Mouse (Mus musculus) large intestine, adult 2 months (tissue): ENCODE results near the gene Prm3. TPM values are rescaled to one million over a fixed set of nuclear protein-coding genes. Genes with fewer than 3 reads are reported as not detected.

Experiments used
- DNase-seq: peaks from one replicate; pipeline ENCODE4 v3.0.0-alpha.2; 2012; ENCODE audit warnings: low read depth, low spot score
- WGBS: fragments of 180-500 bp; shearing (Covaris S2); methylation state at CpG from one replicate; pipeline ENCODE4 v1.1.7; 2018; 5-methylcytosine and 5-hydroxymethylcytosine counted together
- polyA plus RNA-seq: library from polyadenylated mRNA; depleted of rRNA; stranded (reverse); fragments of >200 nt; gene quantifications from 2 replicates; pipeline ENCODE4 v1.2.3, GENCODE M21; 2012; rRNA removed

Gene Prm3
- not detected in 2 replicates for polyA plus RNA-seq

DNA sequence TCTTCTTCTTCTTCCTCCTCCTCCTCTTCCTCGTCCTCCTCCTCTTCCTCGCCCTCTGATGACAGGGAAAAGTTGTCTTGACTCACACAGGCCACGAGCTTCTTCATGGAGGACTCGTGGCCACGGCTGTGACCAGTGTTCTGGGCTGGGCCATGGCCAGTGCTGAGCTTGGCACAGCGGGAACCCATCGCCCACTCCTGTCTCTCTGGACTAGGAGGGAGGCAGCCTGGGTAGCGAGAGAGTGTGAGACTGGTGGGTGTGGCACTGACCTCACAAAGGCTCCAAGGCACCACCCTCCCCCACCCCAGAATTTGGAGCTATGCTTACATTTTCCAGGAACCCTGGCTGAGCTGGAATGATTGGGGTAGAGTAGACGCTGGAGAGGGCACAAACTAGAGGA is at the start of gene Prm3:
Prm3 (minus strand) TSS at position 213 of the 400 bp plus-strand sequence.
- no peak for DNase-seq
- WGBS, result 78% methylated on average over 9 of the region's 9 CpGs

GRCm38 (mm10) chr16:10840018-10840417 is 49.3 kb upstream of the Prm3 start:
- DNase-seq, result no peak
- WGBS, result 91% methylated on average over 14 of the region's 14 CpGs

DNA sequence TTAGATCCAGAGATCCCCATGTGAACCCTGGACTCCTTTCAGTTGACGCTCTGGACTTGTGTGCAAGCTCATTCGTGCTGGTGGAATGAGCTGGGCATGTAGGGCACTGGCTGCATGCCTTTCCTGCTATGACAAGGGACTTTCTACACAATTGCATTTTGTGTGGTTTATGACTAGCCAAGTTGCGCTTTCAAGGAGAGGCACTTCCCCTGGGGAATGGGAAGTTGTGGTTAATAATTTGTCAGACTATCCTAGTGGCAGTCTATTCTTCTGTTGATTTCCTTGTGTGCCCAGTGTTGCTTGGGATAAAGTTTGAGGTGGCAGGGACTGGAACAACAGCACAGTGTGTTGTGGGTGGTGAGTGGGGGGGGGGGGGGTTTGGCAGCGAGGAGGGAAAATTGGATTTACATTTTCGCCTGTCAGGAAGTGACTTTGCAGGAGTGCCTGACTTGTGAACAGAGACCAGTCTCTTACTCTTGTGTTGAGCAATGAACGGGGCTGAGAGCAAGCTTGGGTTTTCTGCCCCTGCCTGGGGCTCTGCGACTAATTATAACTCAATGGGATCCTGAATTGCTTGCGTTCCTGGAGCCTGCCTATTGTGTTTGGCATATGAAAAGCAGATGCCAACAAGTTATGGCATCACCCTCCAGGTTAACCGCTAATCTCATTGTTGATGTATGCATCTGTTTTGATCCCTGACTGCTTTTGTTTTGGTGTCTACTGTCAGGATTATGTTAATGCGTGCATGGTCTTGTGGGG is 48.0 kb upstream of the Prm3 start:
- 25% methylated on average over 10 of the region's 10 CpGs for WGBS
- DNase-seq, result peak; percentile 65

GRCm38 (mm10) chr16:10837903-10838302 is 47.2 kb upstream of the Prm3 start:
- 33% methylated on average over 1 of the region's 1 CpGs for WGBS
- no peak for DNase-seq

DNA sequence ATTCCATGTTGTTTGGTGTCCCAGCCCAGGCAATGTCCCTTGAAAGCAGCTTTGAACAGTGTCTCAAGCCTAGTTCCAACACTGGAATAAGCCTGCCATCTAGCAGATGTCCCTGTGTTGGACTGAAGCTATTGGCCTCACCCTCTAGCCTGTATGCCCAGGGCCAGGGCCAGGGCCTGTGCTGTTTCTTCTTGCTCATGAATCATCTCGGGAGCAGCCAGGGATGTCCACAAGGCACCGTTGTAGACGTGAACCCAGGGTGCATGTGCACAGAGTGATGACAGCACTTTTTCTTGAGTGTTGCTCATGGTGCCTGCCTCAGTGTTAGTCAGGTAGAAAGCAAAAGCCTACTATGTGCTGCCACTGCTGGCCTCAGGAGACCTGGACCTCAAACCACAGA is 46.5 kb upstream of the Prm3 start:
- WGBS, result 58% methylated on average over 3 of the region's 3 CpGs
- no peak for DNase-seq

DNA sequence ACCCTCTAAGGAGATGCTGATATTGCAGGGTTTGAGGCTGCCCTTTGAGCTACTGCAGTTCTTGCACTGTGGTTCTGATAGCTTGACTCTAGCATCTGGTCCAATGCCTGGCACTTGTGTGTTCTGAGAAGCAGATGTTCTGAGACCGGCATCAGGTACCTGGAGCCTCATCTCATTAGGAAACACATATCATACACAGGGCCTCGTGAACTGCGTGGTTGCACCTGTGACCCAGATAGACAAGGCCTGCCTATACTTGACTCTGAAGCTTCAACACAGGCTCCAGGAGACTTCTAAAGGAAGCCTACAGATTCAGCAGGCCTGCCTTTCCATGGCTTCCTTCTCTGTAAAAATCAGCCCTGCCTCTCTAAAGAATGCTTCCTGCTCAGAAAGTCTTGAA is 45.7 kb upstream of the Prm3 start:
- whole genome bisulfite sequencing, result 79% methylated on average over 3 of the region's 3 CpGs
- no peak for DNase-seq

DNA sequence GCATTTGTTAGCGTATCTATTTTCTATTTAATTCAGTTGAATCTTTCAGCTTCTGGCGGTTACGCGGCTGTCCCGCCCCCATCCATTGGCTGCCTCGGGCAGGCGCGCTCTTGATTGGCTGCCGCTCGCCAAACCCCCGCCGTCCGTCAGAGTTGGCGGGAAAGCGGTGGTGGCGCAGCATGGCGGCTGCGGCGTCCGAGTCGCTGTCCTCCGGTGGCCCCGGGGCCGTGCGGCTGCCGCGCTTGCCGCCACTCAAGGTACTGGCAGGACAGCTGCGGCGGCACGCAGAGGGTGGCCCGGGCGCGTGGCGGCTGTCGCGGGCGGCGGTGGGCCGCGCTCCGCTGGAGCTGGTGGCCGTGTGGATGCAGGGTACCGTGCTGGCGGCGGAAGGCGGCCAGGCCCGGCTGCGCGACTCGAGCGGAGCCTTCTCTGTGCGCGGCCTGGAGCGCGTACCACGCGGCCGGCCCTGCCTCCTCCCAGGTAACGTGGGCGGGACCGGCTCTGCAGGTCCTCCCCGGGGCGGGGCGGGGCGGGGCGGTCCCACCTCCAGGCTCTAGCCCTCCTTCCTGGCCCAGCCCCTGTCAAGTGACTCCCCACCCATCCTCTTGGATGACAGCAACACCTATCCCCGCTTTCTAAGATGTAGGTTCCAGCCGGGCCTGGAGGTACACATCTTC is 44.3 kb upstream of the Prm3 start, which contains the start of gene Rmi2:
Rmi2 (plus strand) TSS at position 149 of the 677 bp plus-strand sequence.
- DNase-seq, result peak; percentile 57
- WGBS, result under 1% methylated on average over 69 of the region's 69 CpGs

DNA sequence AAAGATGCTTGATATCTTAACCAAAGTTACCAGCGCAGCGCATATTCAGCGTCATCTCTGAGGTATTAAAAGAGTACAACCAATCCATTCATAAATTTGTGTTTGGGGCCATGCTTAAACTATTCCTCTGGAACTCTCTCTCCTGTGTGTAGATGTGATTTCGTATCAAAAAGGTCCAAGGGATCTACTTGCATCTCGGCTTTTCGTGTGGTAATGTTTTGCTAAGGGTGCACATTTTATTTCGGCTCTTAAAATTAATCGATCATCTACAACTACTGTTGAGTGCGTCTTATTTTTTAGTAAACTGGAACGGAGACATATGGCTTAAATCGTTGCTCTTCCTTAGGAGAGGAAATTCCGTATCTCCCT is 43.8 kb upstream of the Prm3 start:
- 2% methylated on average over 12 of the region's 12 CpGs for WGBS
- no peak for DNase-seq

- no peak for DNase-seq
- WGBS, result 20% methylated on average over 4 of the region's 4 CpGs
Observed at GRCm38 (mm10) chr16:10828461-10828805, 37.7 kb upstream of the Prm3 start.

DNA sequence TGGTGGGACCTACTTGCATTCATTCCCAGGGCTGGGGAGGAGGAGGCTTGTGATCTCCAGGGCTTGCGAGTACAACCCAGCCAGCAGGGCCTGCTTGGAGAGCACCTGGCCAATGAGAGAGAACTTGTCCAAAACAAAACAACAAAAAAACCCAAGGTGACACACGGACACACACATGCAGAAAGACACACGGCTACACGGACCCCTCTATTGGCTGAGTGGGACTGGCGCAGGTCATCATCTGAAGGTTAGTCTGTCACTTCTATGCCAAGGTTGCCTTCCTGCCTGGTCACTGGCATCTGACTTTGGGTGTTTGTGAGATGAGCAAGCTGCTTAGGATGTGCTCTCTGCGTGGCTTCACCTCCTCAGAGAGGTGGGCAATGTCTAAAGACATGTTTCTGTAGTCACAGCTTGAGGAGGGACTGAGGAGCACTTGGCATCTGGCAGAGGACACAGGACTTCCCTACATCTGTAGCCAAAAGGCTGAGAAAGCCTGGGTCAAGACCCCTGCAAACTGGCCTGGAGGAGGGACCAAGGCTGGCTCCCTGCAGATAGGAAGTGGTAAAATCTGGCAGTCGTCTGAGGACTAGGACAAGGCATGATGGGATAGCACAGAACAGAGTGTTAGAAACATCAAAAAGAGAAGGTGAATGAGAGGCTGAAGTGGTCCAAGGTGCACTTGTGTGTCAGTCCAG is 37.2 kb upstream of the Prm3 start:
- 82% methylated on average over 7 of the region's 7 CpGs for WGBS
- DNase-seq, result no peak

- 92% methylated on average over 9 of the region's 9 CpGs for WGBS
- DNase-seq, result no peak
Observed at GRCm38 (mm10) chr16:10827269-10827668, 36.6 kb upstream of the Prm3 start.

DNA sequence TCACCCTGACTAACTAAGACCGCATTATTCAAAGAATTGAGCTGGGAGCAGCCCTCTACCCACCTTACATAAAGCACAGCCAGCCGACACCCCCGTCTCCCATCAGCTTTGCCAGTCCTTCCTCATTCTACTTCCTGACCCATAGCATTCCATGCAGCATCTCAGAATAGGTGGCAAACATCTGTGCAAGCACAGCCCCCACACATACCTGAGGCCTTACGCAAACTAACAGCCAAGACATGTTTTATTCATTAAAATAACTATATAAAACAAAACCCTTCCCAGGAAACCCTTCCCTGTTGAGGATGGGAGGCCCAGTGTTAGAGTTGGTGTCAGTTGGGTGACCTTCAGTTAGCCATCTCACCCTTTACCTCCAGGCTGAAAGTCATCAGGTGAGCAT is 35.1 kb upstream of the Prm3 start:
- 90% methylated on average over 4 of the region's 4 CpGs for WGBS
- DNase-seq, result no peak

DNA sequence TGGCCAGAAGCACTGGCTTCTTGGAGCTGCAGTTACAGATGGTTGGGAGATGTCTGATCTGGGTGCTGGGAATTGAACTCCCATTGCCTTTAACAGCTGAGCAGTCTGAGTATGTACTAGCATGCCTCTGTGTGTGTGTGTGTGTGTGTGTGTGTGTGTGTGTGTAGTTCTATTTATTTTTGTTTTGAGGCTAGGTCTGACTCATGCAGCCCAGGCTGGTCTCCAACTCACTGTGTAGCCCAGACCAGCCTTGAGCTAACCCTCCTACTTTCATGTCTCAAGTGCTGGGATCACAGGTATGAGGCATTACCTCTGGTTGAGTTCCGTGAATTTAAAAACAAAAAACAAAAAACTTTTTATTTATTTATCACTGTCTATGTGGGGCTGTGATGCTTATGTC is 33.8 kb upstream of the Prm3 start:
- 88% methylated on average over 1 of the region's 1 CpGs for WGBS
- no peak for DNase-seq

DNA sequence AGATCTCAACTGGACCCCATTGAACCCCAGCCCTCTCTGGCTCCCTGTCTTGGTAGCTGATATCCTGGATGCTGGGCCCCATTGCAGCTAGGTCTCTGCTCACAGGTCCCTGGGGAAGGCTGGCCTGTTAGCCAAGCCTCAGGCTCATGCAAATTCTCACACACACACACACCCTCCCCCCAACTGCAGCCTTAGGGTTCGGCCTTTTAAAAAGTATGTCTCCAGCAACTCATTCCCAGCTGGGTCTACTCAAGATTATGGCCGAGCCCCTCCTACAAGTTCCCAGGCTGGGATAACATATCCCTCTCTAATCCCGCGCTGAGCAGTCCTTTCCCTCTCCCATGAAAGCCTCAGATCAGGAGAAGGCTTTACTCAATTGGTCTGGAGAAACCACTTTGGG is 30.7 kb upstream of the Prm3 start:
- DNase-seq, result no peak

GRCm38 (mm10) chr16:10819966-10820365 is 29.3 kb upstream of the Prm3 start:
- 87% methylated on average over 3 of the region's 3 CpGs for WGBS

More for the DNA sequence above, 30.7 kb upstream of the Prm3 start:
- WGBS, result 39% methylated on average over 4 of the region's 4 CpGs

DNA sequence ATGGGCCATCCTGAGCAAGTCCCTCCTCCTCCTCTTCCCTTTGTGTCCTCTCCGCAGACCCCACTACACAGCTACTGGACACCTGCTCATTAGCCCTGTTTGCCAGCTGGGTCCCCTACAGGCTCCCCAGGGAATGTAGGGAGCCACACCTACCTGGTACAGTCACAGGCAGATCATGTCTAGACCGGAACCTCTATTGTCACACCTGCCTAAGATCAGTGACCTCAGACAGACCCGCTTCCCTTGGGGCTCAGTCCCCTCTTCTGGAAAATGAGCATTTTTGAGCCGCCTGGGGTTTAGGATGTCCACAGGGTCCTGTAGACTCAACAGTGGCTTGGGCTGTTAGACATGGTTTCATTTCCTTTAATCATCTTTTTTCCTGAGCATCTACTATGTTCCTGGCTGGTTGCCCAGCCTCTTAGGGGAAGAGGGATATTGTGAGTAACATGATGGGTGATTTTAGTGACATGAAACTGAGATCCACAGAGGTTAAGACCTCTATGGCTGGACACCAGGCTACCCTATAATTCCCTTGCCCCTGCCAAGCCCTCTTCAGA is 27.9 kb upstream of the Prm3 start:
- WGBS, result 83% methylated on average over 4 of the region's 4 CpGs

More at GRCm38 (mm10) chr16:10819966-10820365, 29.3 kb upstream of the Prm3 start:
- DNase-seq, result no peak

DNA sequence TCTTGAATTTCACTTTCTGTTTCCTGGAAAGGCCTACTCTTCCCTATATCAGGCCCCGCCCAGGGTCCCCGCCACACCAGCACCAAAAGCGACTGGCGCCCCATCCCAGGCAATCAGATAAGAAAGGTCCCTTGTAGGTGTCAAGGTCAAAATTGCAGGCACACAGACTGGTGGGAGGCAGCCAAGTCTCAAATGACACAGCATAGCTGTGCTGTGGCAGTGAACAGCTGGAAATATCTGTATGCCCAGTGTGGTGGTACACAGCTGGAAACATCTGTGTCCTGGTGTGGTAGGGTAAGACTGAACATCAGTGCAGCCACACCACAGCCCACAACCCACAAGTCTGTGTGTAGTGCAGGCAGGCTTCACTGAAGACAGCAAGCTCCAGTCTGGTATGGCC is 24.1 kb upstream of the Prm3 start:
- 32% methylated on average over 4 of the region's 4 CpGs for WGBS
- DNase-seq, result no peak

More for the DNA sequence above, 27.9 kb upstream of the Prm3 start:
- DNase-seq, result no peak

DNA sequence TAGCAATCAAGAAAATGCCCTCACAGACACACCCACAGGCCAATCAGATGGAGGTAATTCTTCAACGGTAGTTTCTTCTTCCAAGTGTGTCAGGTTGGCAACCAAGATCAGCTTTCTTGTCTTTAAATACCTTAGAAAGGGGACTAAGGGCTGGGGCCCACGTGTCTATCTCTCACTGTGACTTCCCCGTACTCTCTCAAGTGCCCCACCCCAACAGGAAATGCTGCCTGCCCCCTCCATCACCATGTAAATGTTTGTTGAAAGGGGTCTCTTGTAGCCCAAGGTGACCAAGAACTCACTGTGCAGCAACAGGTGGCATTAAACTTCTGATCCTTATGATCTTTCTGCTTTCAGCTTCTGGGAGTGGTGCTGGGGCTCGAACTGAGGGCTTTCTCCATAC is 23.0 kb upstream of the Prm3 start:
- 83% methylated on average over 4 of the region's 4 CpGs for WGBS
- no peak for DNase-seq

DNA sequence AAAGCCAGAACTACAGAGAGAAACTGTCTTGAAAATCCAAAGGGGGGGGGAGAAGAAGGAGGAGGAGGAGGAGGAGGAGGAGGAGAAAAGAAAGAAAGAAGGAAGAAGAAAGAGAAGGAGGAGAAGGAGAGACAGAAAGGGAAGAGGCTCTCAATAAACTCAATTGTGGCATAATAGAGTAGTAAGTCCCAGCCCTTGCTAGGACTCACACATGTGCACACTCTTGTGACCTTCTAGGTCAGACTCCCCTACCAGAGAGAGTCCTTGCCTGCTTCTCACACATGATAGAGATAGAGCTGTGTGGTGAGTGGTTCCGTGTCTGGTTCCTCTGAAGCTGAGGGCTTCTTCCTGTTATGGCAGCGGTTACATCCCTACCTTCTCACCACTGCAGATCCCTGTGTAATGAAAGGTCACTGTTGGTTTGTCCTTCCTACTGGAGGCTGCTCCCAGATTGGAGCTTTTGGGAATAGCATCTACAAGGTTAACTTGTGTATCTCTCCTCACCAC is 22.2 kb upstream of the Prm3 start, which contains the start of gene Gm11172:
Gm11172 (plus strand) TSS at position 51 of the 507 bp plus-strand sequence.
- 98% methylated on average over 2 of the region's 2 CpGs for WGBS
- DNase-seq, result no peak

- 94% methylated on average over 1 of the region's 1 CpGs for WGBS
- DNase-seq, result no peak
Observed at GRCm38 (mm10) chr16:10810376-10810775, 19.7 kb upstream of the Prm3 start.
